Mouse (Mus musculus) MEL (cell line): ENCODE measurements around the gene Isoc2a. TPM values are rescaled to one million over a fixed set of nuclear protein-coding genes. Genes with fewer than 3 reads are reported as not detected.
A peak's percentile ranks its signal among the peaks of the same experiment; 100 is the strongest.

Experiments used
- DNase-seq: peaks from one replicate; pipeline ENCODE4 v3.0.0; 2011; ENCODE audit warnings: low read depth, low spot score
- H3K27ac ChIP-seq: 2 replicates; pipeline ENCODE4 v1.5.1; 2012; ENCODE audit warnings: low read depth, mild to moderate bottlenecking, control low read depth, low read length, moderate library complexity; ENCODE audit not compliant: control insufficient read depth
- H3K27me3 ChIP-seq, 2 experiments: fragments of 150-350 bp in 1 of 2; sonication (generic) in 1 of 2; 2 replicates each; pipeline ENCODE4 v1.6.1; 2012; ENCODE audit warnings: low read length in 2 of 2, mild to moderate bottlenecking in 2 of 2, improper control_type of control experiment in 1 of 2, moderate library complexity in 1 of 2; ENCODE audit not compliant: insufficient read depth in 2 of 2, control insufficient read depth in 1 of 2
- H3K36me3 ChIP-seq, 2 experiments: 2 replicates each; pipeline ENCODE4 v1.6.1; 2012 to 2014; ENCODE audit warnings: low read length in 2 of 2, improper control_type of control experiment in 1 of 2, inconsistent platforms in 1 of 2, mild to moderate bottlenecking in 1 of 2; ENCODE audit not compliant: insufficient read depth in 2 of 2, control insufficient read depth in 1 of 2
- H3K4me1 ChIP-seq, 2 experiments: fragments of 150-350 bp in 1 of 2; sonication (generic) in 1 of 2; 2 replicates each; pipeline ENCODE4 v1.6.1; 2012; ENCODE audit warnings: low read length in 2 of 2, improper control_type of control experiment in 1 of 2, mild to moderate bottlenecking in 1 of 2; ENCODE audit not compliant: insufficient read depth in 2 of 2, control insufficient read depth in 1 of 2
- H3K4me3 ChIP-seq, 2 experiments: fragments of 150-350 bp in 1 of 2; sonication (generic) in 1 of 2; 2 replicates each; pipeline ENCODE4 v1.5.1; 2012; ENCODE audit warnings: low read depth in 2 of 2, low read length in 2 of 2, mild to moderate bottlenecking in 2 of 2, moderate library complexity in 2 of 2, control low read depth in 1 of 2, improper control_type of control experiment in 1 of 2; ENCODE audit not compliant: control insufficient read depth in 1 of 2, insufficient read depth in 1 of 2
- H3K79me2 ChIP-seq: 2 replicates; pipeline ENCODE4 v1.6.1; 2012; ENCODE audit warnings: mild to moderate bottlenecking, low read length, moderate library complexity; ENCODE audit not compliant: control insufficient read depth, poor library complexity, insufficient read depth
- H3K9ac ChIP-seq: 2 replicates; pipeline ENCODE4 v1.6.1; 2012; ENCODE audit warnings: low read depth, mild to moderate bottlenecking, control low read depth, low read length, moderate library complexity; ENCODE audit not compliant: control insufficient read depth, poor library complexity, severe bottlenecking
- H3K9me3 ChIP-seq: fragments of 150-350 bp; sonication (generic); replicated peaks from 2 replicates; pipeline ENCODE4 v1.6.1; 2012; ENCODE audit warnings: mild to moderate bottlenecking, low read length, improper control_type of control experiment, moderate library complexity; ENCODE audit not compliant: insufficient read depth
- GABPA ChIP-seq: IDR thresholded peaks from 2 replicates; pipeline ENCODE4 v1.6.1; 2012; ENCODE audit warnings: low read depth, mild to moderate bottlenecking, inconsistent platforms, low read length, improper control_type of control experiment, moderate library complexity
- JUND ChIP-seq: IDR thresholded peaks from 2 replicates; pipeline ENCODE4 v1.6.1; 2011; ENCODE audit warnings: low read depth, mild to moderate bottlenecking, improper control_type of control experiment, low read length
- MAX ChIP-seq: IDR thresholded peaks from 2 replicates; pipeline ENCODE4 v1.6.1; 2011; ENCODE audit warnings: low read length, improper control_type of control experiment
- MEF2A ChIP-seq: IDR thresholded peaks from 2 replicates; pipeline ENCODE4 v1.6.1; 2014; ENCODE audit warnings: low read depth, mild to moderate bottlenecking, inconsistent platforms, low read length, improper control_type of control experiment; ENCODE audit not compliant: poor library complexity, insufficient replicate concordance, severe bottlenecking; ENCODE audit errors: extremely low read depth
- MXI1 ChIP-seq: IDR thresholded peaks from 2 replicates; pipeline ENCODE4 v1.6.1; 2011; ENCODE audit warnings: mild to moderate bottlenecking, low read depth, low read length, improper control_type of control experiment
- MYB ChIP-seq: IDR thresholded peaks from 2 replicates; pipeline ENCODE4 v1.6.1; 2011; ENCODE audit warnings: mild to moderate bottlenecking, low read depth, low read length, improper control_type of control experiment
- NELFE ChIP-seq: IDR thresholded peaks from 2 replicates; pipeline ENCODE4 v1.6.1; 2011; ENCODE audit warnings: low read depth, low read length, improper control_type of control experiment
- POLR2A ChIP-seq, 2 experiments: IDR thresholded peaks; 2 replicates each; pipeline ENCODE4 v1.6.1; 2011 to 2012; ENCODE audit warnings: low read length in 2 of 2, mild to moderate bottlenecking in 2 of 2, control low read depth in 1 of 2, improper control_type of control experiment in 1 of 2, low read depth in 1 of 2, moderate library complexity in 1 of 2; ENCODE audit not compliant: control insufficient read depth in 1 of 2, insufficient read depth in 1 of 2, poor library complexity in 1 of 2
- POLR2AphosphoS2 ChIP-seq: IDR thresholded peaks from 2 replicates; pipeline ENCODE4 v1.6.1; 2011; ENCODE audit warnings: low read length, improper control_type of control experiment
- RAD21 ChIP-seq: IDR thresholded peaks from 2 replicates; pipeline ENCODE4 v1.6.1; 2011; ENCODE audit warnings: mild to moderate bottlenecking, low read depth, low read length, improper control_type of control experiment
- RCOR1 ChIP-seq: IDR thresholded peaks from 2 replicates; pipeline ENCODE4 v1.6.1; 2012; ENCODE audit warnings: low read depth, mild to moderate bottlenecking, inconsistent platforms, low read length, improper control_type of control experiment
- SIN3A ChIP-seq: IDR thresholded peaks from 2 replicates; pipeline ENCODE4 v1.6.1; 2012; ENCODE audit warnings: low read length, improper control_type of control experiment, inconsistent platforms
- SMC3 ChIP-seq: IDR thresholded peaks from 2 replicates; pipeline ENCODE4 v1.6.1; 2011; ENCODE audit warnings: low read depth, low read length, improper control_type of control experiment
- TCF12 ChIP-seq: IDR thresholded peaks from 2 replicates; pipeline ENCODE4 v1.6.1; 2014; ENCODE audit warnings: low read depth, mild to moderate bottlenecking, inconsistent platforms, low read length, improper control_type of control experiment, moderate library complexity
- UBTF ChIP-seq: IDR thresholded peaks from 2 replicates; pipeline ENCODE4 v1.6.1; 2012; ENCODE audit warnings: low read depth, mild to moderate bottlenecking, inconsistent platforms, low read length, improper control_type of control experiment, moderate library complexity, borderline replicate concordance; ENCODE audit not compliant: insufficient read depth
- polyA plus RNA-seq, 2 experiments: library from polyadenylated mRNA; stranded (reverse) in 1 of 2; unstranded in 1 of 2; fragments of >175 nt in 1 of 2; fragments of >200 nt in 1 of 2; gene quantifications; 2 replicates each; pipeline versions ENCODE4 v1.2.1 to v1.2.4; 2012; ENCODE audit warnings: low replicate concordance in 2 of 2, low read depth in 1 of 2; ENCODE audit not compliant: insufficient read length in 2 of 2, insufficient read depth in 1 of 2, missing spikeins in 1 of 2
- total RNA-seq: library from RNA; depleted of rRNA; stranded (reverse); fragments of 300-350 nt; gene quantifications from 2 replicates; pipeline ENCODE4 v1.2.3, GENCODE M21; 2012

The Isoc2a gene
- total and polyA plus RNA-seq, 3 experiments: 11.1 to 20.6 TPM; not detected in 1

DNA sequence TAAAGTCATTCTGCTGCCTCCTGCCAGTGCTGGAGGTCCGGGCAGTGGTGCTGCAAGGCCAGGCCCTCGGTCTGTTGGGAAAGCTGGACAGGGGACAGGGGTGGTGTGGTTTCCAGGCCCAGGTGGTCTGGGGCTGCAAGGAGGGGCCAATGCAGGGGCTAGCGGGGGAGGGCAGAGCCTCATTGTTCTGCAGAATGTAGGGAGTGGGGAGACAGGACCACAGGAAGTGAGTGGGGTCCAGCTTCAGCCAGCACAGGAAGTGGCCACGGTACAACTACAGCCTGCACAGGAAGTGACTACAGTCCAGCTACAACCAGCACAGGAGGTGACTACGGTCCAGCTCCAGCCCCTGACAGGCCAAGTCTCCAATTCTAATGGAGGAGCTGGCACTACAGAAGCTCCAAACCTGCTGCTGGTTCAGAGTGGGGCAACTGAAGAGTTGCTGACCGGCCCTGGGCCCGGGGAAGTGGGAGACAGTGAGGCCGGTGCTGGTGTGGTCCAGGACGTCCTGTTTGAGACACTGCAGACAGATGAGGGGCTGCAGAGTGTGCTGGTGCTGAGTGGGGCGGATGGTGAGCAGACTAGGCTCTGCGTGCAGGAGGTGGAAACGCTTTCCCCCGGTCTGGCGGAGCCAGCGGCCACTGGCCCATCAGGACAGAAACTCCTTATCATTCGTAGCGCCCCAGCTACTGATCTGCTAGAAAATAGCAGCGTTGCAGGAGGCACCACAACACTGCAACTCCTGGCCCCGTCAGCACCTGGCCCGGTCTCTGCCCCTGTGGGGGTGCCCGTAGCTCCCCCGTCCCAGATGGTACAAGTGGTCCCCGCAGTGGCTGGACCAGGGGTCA lies 44.2 kb downstream of the Isoc2a start:
- no peaks in the 10 kb centered on the region for H3K27me3 ChIP-seq
- no peaks in the 10 kb centered on the region for H3K9me3 ChIP-seq
- H3K36me3 ChIP-seq: peaks cover 0 to 2% of the 10 kb centered on the region in 2 experiments; a peak in 2 of 4 replicates
- H3K27ac ChIP-seq: no peak overlapping the region
- no peak overlapping the region for H3K4me3 ChIP-seq
- H3K4me1 ChIP-seq: no peaks in the 10 kb centered on the region
- no peak for TF ChIP-seq UBTF
- peak; percentile 72 for TF ChIP-seq POLR2AphosphoS2
- peaks cover 2% of the 10 kb centered on the region; the same call in 1 of the 2 replicates for H3K79me2 ChIP-seq
- H3K9ac ChIP-seq: no peak overlapping the region
- no peak for DNase-seq

DNA sequence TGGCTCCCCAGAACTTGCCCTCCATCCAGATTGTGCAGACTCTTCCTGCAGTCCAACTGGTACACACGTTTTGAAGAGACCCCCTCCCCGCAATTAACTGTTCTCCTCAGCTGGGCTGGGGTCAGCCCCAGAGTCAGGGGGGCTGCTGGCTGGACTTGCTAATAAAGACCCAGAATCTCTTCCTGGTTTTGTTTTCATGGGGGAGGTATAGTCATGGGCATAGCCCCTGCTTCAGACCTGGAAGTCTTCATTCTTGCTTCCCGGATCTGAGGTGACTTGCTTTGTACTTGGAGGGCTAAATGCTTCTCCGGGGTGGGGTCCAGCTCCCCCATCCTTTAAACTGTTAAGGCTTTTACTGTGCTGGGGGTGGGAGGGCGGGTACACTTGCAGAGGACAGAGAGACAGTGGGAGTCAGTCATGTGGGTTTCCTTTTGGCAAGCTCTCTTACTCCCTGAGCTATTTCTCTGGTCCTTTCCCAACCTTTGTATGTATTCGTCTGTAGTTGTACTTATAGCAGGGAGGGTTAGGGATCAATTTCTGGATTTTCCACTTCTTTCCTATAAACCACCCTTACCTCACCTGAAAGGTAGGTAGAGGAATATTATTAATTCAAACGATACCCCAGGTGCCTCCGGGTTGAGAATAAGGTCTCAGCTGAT lies 45.0 kb downstream of the Isoc2a start, which contains the start of gene Nat14:
Gene Nat14, plus strand, starts transcription at position 205 of the 659 bp plus-strand sequence.
- no peak for DNase-seq
- no peaks in the 10 kb centered on the region for H3K4me1 ChIP-seq
- H3K9me3 ChIP-seq: no peaks in the 10 kb centered on the region
- H3K4me3 ChIP-seq: no peak within 1 kb of the TSS
- TF ChIP-seq NELFE: no peak
- TF ChIP-seq MYB: no peak
- TF ChIP-seq MXI1: no peak
- no peak for TF ChIP-seq RCOR1
- no peak for TF ChIP-seq JUND
- no peak for TF ChIP-seq GABPA
- TF ChIP-seq POLR2A (IDR thresholded peaks at IDR 0.05; ENCODE audit: control insufficient read depth in 1 of 2, insufficient read depth in 1 of 2, low read depth in 1 of 2, low read length in 2 of 2, poor library complexity in 1 of 2): no peak
- no peak for TF ChIP-seq SIN3A
- no peak for TF ChIP-seq RAD21
- TF ChIP-seq MAX: no peak
- no peak for TF ChIP-seq MEF2A
- TF ChIP-seq SMC3: no peak
- no peak for TF ChIP-seq POLR2AphosphoS2
- no peak for TF ChIP-seq TCF12
- H3K27ac ChIP-seq: no peak within 1 kb of the TSS
- H3K36me3 ChIP-seq: no peaks in the 10 kb centered on the region
- no peaks in the 10 kb centered on the region for H3K27me3 ChIP-seq
- H3K79me2 ChIP-seq: no peaks in the 10 kb centered on the region
- no peak within 1 kb of the TSS for H3K9ac ChIP-seq
